Mouse (Mus musculus): ENCODE measurements at regions not wholly inside any gene's neighbourhood (a gene's known extent, or its start where the extent isn't known, plus 50 kb on each side); places are given as distances from the start of the nearest gene placed in this dataset.

DNA sequence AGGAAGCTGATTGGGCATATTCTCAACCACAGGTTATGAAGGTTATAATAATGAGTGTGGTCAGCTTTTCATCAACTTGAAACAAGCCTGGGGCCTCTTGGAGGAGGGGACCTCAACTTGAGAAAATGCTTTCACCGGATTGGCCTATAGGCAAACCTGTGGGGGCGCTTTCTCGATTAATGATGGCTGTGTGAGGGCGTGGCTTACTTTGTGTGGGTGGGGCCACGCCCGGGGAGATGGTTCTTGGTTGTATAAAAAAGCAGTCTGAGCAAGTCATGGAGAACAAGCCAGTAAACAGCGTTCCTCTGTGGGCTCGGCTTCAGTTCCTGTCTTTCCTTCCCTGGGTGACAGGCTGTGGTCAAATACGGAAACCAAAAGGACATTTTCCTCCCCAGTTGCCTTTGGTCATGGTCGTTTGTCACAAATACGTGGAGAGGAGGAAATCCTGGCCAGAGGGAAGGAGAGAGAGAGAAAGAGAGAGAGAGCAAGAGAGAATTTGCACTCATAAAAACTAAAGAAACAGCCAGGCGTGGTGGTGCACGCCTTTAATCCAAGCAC lies 163.1 kb downstream of the Ifng start:
- DNase-seq (ENCODE audit: low read depth, low spot score): no peak
- TF ChIP-seq CTCF (IDR thresholded peaks at IDR 0.05): no peak
- H3K27me3 ChIP-seq: no peaks in the 10 kb centered on the region
- no peak for ATAC-seq
- ChIA-PET POLR2A (interaction anchor here (0.6 kb wide), 1 partner anchor 9 kb away, joined by 3 read pairs; no protein-coding TSS in a partner anchor), CTCF (no interaction called here)
- in situ Hi-C loops (cut with MboI; ENCODE audit: low pct_unique_long_range_greater_than_20kb): no loop called here

DNA sequence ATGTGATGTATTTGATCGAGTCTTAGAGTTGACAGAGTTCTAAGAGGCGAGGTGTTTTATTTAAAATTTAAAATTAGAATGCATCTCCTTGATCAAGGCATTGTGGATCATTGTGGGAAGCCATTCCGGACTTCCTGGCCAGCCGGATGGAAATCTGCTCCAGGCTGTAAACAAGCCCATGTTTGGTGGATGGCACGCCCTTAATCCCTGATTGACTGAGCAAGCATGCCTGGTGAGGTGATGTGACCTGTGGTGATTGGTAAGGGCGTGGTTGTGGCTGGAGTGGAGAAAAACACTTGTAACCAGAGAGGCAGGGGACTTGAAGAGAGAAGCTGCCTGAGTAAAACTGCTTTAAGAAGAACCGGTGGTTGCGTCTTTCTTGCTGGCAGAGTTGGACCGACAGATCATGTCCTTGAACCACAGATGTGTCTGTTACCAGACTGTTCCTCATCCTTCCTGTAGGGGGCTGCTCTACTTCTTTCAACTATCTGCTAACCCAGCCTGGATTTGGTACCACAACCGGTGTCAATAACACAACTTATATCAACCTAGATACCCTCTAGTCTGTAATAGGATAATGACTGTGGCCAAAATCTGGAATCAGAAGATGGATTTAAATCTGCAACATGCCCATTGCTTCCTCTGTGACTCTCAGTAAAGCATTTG lies 164.4 kb downstream of the Ifng start:
- H3K27me3 ChIP-seq: no peaks in the 10 kb centered on the region
- in situ Hi-C loops (cut with MboI; ENCODE audit: low pct_unique_long_range_greater_than_20kb): no loop called here
- DNase-seq (ENCODE audit: low read depth, low spot score): no peak
- no peak for TF ChIP-seq CTCF (IDR thresholded peaks at IDR 0.05)
- ChIA-PET POLR2A (no interaction called here), CTCF (no interaction called here)
- ATAC-seq: no peak

DNA sequence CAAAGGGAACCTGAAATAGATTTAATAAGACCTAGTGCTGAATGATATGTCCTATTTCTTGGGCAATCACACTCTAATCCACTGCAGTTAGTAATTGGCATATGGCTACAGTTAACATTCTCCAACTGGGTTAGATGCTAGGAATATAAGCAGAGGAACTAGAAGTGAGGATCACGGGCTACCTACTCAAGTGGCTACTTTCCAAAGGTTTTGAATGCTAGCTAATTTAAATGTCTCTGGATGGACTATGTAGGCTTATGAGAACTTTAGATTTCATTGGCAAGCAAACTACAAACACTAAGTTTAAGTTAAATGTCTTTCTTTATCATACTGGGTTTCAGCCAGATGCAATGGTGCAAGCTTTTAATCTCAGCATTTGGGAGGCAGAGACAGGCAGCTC lies 166.6 kb downstream of the Ifng start:
- ChIA-PET CTCF (no interaction called here), POLR2A (no interaction called here)
- no peak for TF ChIP-seq CTCF (IDR thresholded peaks at IDR 0.05)
- DNase-seq (ENCODE audit: low read depth, low spot score) (no peak), ATAC-seq (no peak)
- H3K27me3 ChIP-seq: no peaks in the 10 kb centered on the region
- in situ Hi-C loops (cut with MboI; ENCODE audit: low pct_unique_long_range_greater_than_20kb): no loop called here

DNA sequence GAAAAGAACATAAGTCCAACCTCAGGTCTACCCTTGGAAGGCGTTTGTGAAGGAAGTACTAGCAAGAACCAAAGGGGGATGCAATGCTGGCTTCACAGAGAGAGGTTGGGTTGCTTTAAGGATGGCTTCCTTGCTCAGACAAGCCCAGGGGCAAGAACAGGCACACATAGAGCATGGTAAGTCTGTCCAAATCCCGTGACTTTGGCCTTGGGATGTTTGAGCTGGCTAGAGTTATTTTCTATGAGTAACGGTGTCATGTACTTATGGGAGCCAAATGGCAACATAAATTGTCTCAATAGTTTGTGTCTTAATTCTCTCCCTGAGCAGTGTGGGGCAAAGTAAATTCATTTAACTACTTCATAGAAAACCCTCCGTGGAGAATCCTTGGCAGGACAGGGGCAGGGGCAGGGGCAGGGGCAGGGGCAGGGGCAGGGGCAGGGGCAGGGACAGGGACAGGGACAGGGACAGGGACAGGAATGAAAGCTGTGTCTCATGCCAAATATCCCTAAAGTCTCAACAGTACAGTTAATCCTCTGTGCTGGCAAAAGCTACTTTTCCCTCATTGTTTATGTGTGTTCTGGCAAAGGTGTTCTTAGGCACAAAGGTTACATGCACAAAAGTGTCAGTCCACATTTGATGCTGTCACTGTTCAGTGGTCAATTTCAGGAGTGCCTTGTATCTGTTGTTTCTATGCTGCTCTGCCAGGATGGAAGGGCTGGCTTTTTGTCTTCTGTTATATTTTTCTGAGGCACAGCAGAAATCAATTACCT lies 167.7 kb downstream of the Ifng start:
- no peaks in the 10 kb centered on the region for H3K27me3 ChIP-seq
- ATAC-seq: no peak
- POLR2A ChIA-PET: no interaction called here
- in situ Hi-C loops (cut with MboI; ENCODE audit: low pct_unique_long_range_greater_than_20kb): no loop called here
- CTCF ChIA-PET: no interaction called here
- TF ChIP-seq CTCF (IDR thresholded peaks at IDR 0.05): no peak
- DNase-seq (ENCODE audit: low read depth, low spot score): no peak

DNA sequence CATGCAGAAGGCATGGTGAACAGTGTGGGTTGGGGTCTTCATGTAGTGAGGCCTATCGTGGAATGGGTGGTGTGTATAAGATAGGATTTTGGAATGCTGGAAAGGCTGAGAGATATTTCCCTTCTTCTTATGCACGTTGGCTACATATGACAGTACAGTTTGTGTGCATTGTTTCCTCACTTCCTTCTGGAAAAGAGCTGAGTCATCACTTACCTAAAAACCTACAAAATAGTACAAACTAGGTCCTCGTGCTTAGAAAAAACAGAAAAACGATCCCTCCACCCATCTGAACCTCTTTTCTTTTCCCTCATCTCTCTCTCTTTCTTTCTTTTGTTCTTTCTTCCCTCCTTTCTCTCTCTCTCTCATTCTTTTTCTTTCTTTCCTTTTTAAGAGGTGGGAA lies 168.3 kb downstream of the Ifng start:
- no peak for TF ChIP-seq CTCF (IDR thresholded peaks at IDR 0.05)
- in situ Hi-C loops (cut with MboI; ENCODE audit: low pct_unique_long_range_greater_than_20kb): no loop called here
- H3K27me3 ChIP-seq: no peaks in the 10 kb centered on the region
- DNase-seq (ENCODE audit: low read depth, low spot score) (no peak), ATAC-seq (no peak)
- POLR2A ChIA-PET: no interaction called here
- CTCF ChIA-PET: no interaction called here

DNA sequence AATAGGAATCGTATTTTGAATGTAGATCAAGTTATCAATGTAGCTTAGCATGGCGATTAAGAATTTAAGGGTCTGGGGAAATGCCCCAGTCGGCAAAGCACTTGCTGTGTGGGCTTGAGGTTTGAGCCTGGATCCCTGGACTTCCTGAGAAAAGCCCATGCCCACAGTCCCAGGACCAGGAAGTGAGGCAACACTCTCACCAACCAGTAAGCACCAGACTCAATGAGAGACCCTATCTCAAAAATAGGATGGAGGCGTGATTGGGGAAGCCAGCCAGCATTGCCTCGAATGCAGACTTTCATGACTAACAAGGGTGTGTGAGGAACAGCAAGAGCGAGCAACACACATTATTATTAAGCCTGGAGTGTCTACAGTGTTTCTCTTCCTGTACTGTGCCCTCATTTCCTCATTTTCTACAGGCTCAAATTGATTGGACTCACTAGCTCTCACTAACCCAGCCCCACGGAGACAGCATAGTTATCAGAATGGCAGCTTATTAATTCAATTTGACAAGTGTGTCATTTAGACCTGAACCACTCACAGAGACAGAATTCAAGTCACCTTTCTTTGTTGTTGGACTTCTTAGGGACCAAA lies 170.1 kb downstream of the Ifng start:
- no peak for ATAC-seq
- TF ChIP-seq CTCF (IDR thresholded peaks at IDR 0.05): no peak

DNA sequence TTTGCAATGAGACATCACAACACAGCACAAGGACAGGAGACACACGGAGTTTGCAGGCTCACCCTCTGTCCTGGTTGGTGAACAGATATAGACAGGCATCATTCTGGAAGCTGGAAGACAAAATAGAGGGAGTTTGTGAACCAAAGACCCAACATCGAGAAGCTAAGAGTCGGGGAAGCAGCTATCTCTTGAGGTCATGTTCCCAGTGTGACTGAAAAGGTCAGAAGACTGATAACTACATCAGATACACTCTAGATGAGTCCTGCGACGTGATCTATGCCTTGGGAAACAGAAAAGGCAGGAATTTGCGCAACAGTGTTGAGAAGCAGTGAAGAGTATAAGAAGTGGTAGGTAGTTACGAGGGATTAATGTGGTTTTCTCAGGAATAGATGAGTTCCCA lies 171.2 kb downstream of the Ifng start:
- in situ Hi-C loops (cut with MboI; ENCODE audit: low pct_unique_long_range_greater_than_20kb): no loop called here
- DNase-seq (ENCODE audit: low read depth, low spot score) (no peak), ATAC-seq (no peak)
- POLR2A ChIA-PET: no interaction called here
- no peaks in the 10 kb centered on the region for H3K27me3 ChIP-seq
- CTCF ChIA-PET: no interaction called here
- no peak for TF ChIP-seq CTCF (IDR thresholded peaks at IDR 0.05)

More for the DNA sequence above, 170.1 kb downstream of the Ifng start:
- no peaks in the 10 kb centered on the region for H3K27me3 ChIP-seq
- in situ Hi-C loops (cut with MboI; ENCODE audit: low pct_unique_long_range_greater_than_20kb): no loop called here
- DNase-seq (ENCODE audit: low read depth, low spot score): no peak
- CTCF ChIA-PET: no interaction called here
- POLR2A ChIA-PET: no interaction called here

DNA sequence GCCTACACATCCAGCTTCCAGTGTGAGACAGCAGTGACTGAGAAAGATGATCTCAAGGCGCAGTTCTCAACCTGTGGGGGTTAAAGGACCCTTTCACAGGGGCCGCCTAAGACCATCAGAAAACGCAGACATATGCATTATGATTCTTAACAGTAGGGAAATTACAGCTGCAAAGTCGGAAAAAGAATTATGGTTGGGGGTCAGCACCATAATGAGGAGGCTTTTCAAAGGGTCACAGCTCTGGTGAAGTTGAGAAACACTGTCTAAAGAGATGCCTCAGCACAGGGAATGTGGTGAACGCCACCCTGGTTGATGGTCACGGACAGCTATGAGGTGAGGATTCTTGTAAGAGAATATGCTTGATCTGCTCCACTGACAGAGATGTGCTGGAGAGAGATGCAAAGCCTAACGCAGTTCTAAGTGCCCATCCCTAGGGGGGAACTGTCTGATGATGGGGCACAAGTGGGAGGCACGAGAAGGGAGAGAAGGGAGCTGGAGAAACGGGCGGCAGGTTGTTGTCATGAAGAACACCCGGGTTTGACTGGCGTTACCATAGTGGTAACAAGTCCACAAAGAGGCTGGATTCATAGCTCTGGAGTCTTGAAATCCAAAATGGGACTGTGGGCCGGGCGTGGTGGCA lies 172.3 kb downstream of the Ifng start:
- DNase-seq (ENCODE audit: low read depth, low spot score): no peak
- H3K27me3 ChIP-seq: no peaks in the 10 kb centered on the region
- TF ChIP-seq CTCF (IDR thresholded peaks at IDR 0.05): no peak
- POLR2A ChIA-PET: interaction anchor here (0.6 kb wide), 1 partner anchor 9 kb away, joined by 3 read pairs; no protein-coding TSS in a partner anchor
- CTCF ChIA-PET: no interaction called here
- in situ Hi-C loops (cut with MboI; ENCODE audit: low pct_unique_long_range_greater_than_20kb): no loop called here
- ATAC-seq: no peak

DNA sequence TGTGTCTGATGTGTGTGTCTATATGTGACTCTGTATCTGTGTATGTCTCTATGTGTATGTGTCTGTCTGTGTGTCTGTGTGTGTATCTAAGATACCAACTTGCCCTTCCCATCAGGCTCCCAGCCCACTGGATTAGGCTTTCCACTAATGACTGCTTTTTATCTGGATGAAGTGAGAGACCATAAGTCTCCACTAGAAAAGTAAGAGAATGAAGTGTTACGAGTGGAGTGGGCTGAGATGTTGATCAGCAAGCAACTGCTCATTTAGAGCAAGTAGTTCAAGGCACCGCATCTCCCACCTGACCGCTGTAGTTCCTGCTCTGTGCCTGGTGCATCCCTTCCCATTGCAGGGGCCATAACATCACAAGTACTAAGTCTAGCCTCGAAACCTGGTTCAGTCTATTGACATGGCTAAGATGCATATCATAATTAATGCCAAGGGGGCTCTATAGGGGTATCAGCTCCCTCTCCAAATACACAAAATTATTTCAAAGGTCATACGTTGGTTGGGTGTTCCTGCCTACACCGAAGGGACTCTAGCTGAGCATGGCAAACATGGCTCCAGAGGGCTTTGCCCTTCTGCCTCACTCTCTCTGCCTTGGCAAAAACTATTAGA lies 173.5 kb downstream of the Ifng start:
- CTCF ChIA-PET: interaction anchor here (1.8 kb wide), 1 partner anchor 10 kb away, joined by 5 read pairs; no protein-coding TSS in a partner anchor
- in situ Hi-C loops (cut with MboI; ENCODE audit: low pct_unique_long_range_greater_than_20kb): no loop called here

More for the DNA sequence above, 173.5 kb downstream of the Ifng start:
- H3K27me3 ChIP-seq: no peaks in the 10 kb centered on the region
- POLR2A ChIA-PET: no interaction called here
- no peak for ATAC-seq
- TF ChIP-seq CTCF (IDR thresholded peaks at IDR 0.05): no peak
- no peak for DNase-seq (ENCODE audit: low read depth, low spot score)

Measured in Patski (cell line).